Mouse (Mus musculus) urinary bladder, postnatal 36 days (tissue): Measurements from ENCODE around the gene Phf12.
A peak's percentile ranks its signal among the peaks of the same experiment; 100 is the strongest.

ENCODE experiments used
- DNase-seq, 2 experiments: peaks; one replicate each; pipeline ENCODE4 v3.0.0; 2022; ENCODE audit warnings: low spot score in 2 of 2, mixed read lengths in 1 of 2

Gene Phf12

DNA sequence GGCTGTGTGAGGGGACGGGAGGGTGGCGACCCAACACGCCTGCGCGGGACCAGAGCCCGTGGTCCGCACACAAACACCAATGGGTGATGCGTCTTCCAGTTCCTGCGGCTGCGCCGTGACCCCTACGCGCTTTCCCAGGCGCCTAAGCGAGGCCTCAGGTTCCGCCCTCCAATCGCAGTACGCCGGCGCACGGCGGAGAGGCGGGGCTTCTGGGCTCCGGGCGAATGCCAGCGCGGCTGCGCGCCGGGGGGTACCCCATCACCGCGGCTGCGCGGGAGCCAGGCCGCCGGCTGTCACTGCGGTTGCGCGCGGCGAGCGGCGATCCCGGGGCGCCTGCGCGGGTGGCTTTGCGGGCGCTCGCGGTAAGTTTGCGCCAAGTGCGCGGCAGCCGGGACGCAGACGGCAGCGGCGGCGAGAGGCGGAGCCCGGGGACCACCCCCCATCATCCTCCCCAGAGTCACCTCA, at the start of gene Phf12:
Gene Phf12, plus strand, starts transcription at position 314 of the 465 bp plus-strand sequence.
- peak; percentile 98 to 100 for DNase-seq

DNA sequence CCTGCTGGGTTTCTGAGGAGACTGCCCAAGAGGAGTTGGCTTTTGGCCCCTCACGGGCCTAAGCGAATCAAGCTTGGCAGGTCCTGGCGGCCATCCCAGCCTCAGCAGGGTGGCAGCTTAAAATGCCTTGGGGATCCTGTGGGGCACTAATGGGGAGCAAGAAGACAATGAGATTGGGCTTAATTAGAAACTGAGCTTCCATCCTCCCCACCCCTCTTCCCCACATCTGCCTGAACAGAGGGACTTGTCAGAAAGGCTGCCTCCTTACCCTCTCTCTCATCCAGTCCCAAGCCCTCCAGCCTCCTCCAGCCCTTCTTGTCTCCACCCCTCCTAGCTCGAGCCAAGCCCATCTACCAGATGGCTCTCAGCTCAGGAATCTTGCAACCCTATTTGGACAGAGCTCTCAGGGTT, 48.4 kb upstream of the Phf12 start:
- no peak for DNase-seq

GRCm38 (mm10) chr11:77934568-77935311, 47.8 kb upstream of the Phf12 start:
- no peak for DNase-seq

DNA sequence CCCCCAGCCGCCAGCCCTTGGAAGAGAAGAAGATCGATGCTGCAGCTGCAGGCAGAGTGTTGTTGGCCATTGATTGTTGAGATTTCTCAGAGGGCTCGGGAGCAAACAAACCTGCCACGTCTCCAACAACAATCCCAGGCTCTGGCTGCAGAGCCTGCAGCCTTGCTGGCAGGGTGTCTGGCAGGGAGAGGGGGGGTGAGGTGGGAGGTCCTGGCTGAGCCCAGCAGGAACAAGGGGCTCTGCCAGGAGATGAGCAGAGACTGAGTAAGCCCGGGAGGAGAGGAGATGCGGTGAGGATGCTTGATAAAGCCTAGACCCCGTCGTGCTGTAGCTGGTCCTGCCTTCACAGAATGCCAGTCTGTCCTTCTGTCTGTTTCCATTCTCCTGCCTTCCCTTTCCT, 45.7 kb upstream of the Phf12 start:
- no peak for DNase-seq

GRCm38 (mm10) chr11:77937649-77938410, 44.7 kb upstream of the Phf12 start:
- no peak for DNase-seq

DNA sequence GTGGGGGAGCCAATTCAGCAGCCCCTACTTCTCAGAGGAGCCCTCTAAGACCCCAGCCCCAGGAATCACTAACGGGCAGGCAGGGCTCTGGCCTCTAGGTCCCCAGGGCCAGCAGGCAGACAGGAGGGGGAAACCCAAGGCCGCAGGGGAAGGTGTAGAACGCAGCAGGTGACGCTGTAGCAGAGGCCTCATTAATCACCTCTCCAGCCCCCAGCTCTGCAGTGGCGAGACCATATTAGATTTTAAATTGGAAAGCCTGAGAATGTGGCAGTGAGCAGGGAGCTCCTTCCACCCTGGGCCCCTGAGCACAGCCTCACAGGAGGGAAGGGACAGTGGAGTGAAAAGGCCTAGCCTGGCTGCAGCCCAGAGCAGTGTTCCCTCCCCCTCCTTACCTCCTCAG, 40.3 kb upstream of the Phf12 start:
- no peak for DNase-seq

- no peak for DNase-seq
These were observed 34.7 kb upstream of the Phf12 start for GRCm38 (mm10) chr11:77947860-77948259.

GRCm38 (mm10) chr11:77950125-77950685, 32.3 kb upstream of the Phf12 start:
- no peak for DNase-seq

GRCm38 (mm10) chr11:77950797-77951228, 31.7 kb upstream of the Phf12 start:
- DNase-seq = no peak

DNA sequence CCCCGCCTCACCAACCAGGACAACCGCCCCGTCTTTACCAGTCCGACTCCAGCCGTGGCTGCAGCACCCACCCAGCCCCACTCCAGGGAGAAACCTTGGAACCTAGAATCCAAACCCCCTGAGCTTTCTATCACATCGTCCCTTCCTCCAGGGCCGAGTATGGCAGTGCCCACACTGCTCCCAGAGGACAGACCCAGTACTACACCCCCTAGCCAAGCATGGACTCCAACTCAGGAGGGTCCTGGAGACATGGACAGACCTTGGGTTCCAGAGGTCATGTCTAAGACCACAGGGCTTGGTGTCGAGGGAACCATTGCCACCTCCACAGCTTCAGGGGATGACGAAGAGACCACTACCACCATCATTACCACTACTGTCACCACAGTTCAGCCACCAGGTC, 28.9 kb upstream of the Phf12 start:
- DNase-seq = no peak

DNA sequence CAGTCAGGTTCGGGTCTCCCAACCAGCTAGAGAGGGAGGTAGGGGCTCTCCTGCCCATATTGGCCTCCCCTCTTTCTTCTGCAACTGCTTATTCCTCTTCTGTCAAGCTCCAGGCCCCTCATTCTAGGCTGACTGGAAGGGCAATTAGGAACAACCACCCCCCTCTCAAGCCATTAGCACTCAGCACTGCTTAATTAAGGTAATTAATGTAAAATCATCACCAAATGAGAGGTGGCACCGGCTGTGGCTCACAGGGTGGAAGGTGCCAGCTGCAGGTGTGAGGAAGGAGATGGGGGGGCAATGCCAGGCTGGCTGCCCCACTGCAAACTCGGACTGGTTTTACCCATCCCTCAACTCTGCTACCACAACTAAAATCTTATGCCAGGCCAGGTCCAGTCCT, 26.1 kb upstream of the Phf12 start:
- no peak for DNase-seq

GRCm38 (mm10) chr11:77958268-77958667, 24.3 kb upstream of the Phf12 start:
- no peak for DNase-seq

DNA sequence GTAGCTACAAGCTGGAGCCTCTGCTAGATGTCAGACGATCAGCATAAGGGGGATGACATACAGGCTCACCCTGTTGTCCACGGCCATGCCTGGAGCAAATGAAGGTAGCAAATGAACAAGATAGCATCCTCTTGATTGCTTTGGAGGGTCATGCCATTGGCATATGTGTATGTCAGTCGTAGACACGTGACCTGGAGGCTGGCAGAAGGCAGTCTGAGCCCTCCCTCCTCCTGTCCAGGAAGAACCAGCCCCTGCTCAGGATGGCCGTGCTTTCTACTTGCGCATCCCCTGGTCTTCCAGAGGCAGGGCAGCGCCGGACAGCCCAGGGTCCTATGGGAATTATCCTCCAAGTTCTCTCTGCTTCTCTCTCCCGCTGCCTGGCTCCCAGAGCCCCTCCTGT, 23.6 kb upstream of the Phf12 start:
- no peak for DNase-seq

- no peak for DNase-seq
These were observed 22.4 kb upstream of the Phf12 start for GRCm38 (mm10) chr11:77960199-77960598.

- no peak for DNase-seq
These were observed 21.7 kb upstream of the Phf12 start for GRCm38 (mm10) chr11:77960898-77961297.

GRCm38 (mm10) chr11:77962946-77963345, 19.6 kb upstream of the Phf12 start:
- no peak for DNase-seq

- DNase-seq = no peak
These were observed 18.0 kb upstream of the Phf12 start for GRCm38 (mm10) chr11:77964415-77965095.

- no peak for DNase-seq
These were observed 17.2 kb upstream of the Phf12 start for GRCm38 (mm10) chr11:77965101-77966036.

DNA sequence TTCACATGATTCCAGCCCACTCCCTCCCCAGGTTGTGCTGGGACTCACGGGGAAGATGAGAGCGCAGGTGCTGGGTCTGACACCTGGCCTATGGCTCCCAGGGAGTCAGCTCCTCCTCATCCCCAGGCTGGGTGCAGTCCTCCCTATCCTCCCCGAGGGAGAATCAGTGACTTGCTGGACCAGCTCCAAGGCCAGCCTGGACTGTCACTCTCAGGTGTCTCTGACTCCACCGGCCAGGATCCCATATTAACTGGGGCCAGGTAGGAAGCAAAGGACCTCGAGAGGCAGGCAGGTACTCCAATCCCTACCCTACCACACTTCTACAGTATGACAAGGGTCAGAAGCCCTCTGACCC, 16.5 kb upstream of the Phf12 start:
- DNase-seq = no peak

GRCm38 (mm10) chr11:77967114-77967513, 15.4 kb upstream of the Phf12 start:
- DNase-seq = peak; percentile 56 to 65

DNA sequence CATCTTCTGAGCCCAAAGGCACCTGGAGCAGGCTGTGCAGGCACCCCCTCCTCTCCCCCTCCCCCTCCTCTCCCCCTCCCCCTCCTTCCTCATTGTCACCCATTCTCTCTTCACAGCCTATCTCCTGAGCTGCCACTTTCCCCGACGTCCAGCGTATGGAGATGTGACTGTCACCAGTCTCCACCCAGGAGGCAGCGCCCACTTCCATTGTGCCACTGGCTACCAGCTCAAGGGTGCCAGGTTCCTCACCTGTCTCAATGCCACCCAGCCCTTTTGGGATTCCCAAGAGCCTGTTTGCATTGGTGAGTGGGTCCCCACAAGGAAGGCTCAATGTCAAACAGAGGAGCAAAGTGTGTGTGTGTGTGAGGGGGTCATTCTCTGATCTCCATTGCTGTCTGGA, 13.8 kb upstream of the Phf12 start:
- DNase-seq = no peak
